In the genomic region with DNA sequence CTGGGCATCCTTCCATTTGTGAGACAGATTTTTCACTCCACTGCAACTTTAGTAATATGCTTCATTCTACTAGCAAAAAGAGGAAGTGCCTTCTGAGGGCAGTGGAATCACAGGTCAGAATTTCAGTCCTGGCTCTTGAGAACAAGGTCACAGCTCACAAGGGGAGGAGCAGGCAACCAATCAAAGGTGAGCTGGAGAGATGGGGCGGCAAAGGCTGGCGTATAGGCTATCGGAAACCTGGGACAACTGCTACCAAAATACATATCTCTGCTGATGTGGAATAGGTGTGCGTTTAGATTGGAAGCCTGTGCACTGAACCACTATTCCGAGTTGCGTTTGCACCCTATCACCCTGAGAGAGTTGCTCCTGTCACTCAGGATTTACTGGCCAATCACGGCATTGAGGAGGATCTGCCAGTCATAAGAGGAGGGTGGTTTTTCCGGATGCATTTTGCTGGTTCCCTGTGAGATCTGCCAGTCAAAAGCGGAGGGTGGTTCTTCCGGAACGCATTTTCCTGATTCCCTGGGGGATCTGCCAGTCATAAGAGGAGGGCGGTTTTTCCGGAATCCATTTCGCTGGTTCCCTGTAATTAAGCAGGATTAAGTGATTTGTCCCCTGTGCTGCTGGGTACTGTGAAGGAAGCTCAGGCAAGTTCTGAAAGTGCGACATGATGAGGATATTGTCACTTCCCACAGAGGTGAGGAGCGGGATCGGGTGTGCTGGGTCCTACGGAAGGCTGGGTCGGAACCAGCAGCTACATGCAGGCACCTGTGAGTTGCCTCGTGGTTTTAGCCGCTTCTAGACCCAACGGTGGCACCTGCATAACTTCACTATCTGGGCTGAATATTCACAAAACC, we compare ENCODE assay signal across 8 mouse cellular contexts.
A peak's percentile ranks its signal among the peaks of the same experiment; 100 is the strongest.
DNase-seq lines count a peak whose midpoint lies in the region; ATAC-seq lines count a peak whose summit lies in the region.
"Not testable (repeated sequence)": the region's sequence is repeated elsewhere in the genome, so short reads cannot be mapped to it uniquely, and the experiment has no call there.

No protein-coding gene starts in this region.

- not testable (repeated sequence) for H3K9me3 ChIP-seq in hindbrain, embryonic 16.5 days (ENCODE audit: control insufficient read depth, low read length)

- under 1% methylated on average over 17 of the region's 22 CpGs for WGBS in hindbrain, embryonic 16.5 days
- WGBS in macrophage (ENCODE audit: missing documents) = 0% methylated on average over 14 of the region's 22 CpGs

- peaks cover 45% of the 10 kb centered on the region for H3K79me2 ChIP-seq in macrophage (ENCODE audit: inconsistent target)

- not testable (repeated sequence) for H3K36me3 ChIP-seq in hindbrain, embryonic 16.5 days (ENCODE audit: control insufficient read depth, insufficient read depth, low read length); macrophage (ENCODE audit: inconsistent target)

- not testable (repeated sequence) for H3K4me1 ChIP-seq in hindbrain, embryonic 16.5 days (ENCODE audit: control insufficient read depth, insufficient read depth, low read depth, low read length)

- H3K4me2 ChIP-seq in hindbrain, embryonic 16.5 days (ENCODE audit: low read length) = peak overlapping the region; percentile 59

- peak overlapping the region; percentile 60 for H3K9ac ChIP-seq in hindbrain, embryonic 16.5 days (ENCODE audit: low read depth, low read length)

- H3K27me3 ChIP-seq in hindbrain, embryonic 16.5 days (replicated peaks; ENCODE audit: control insufficient read depth, insufficient read depth, low read length) = not testable (repeated sequence)

- H3K27ac ChIP-seq in hindbrain, embryonic 16.5 days (ENCODE audit: low read depth, low read length) = peak overlapping the region; percentile 73
- peak overlapping the region; percentile 46 for H3K27ac ChIP-seq in macrophage

- peak; percentile 100 for ATAC-seq in hindbrain, embryonic 16.5 days

- peak; percentile 74 for DNase-seq in WW6 (ENCODE audit: low read depth, low spot score)
- peak; percentile 54 to 81 for DNase-seq in cerebellum, postnatal 4 days (ENCODE audit: low spot score in 2 of 2)
- peak; percentile 95 for DNase-seq in gastrocnemius, adult 18-20 months (ENCODE audit: low spot score)
- peak; percentile 80 to 90 for DNase-seq in left cerebral cortex, adult 18-20 months (ENCODE audit: low spot score in 2 of 2)
- DNase-seq in right cerebral cortex, adult 18-20 months = peak; percentile 94
- peak; percentile 39 for DNase-seq in urinary bladder, postnatal 10 days (ENCODE audit: low spot score)

- peak overlapping the region; percentile 57 for H3K4me3 ChIP-seq in hindbrain, embryonic 16.5 days (ENCODE audit: low read length)
- H3K4me3 ChIP-seq in macrophage (ENCODE audit: inconsistent target) = peak overlapping the region; percentile 68

Comparison
In these comparisons a context has a peak if more than half of its experiments do, and no peak if none do; other contexts are left out.
1. Peak in every context shown above with its lines: DNase-seq, ATAC-seq, H3K4me3 ChIP-seq and H3K27ac ChIP-seq.
2. DNase-seq: peak in every context shown above with its lines; median percentile 95 in gastrocnemius, adult 18-20 months; 94 in right cerebral cortex, adult 18-20 months; 85 in left cerebral cortex, adult 18-20 months; 74 in WW6; 68 in cerebellum, postnatal 4 days; 39 in urinary bladder, postnatal 10 days.